Mouse (Mus musculus): Measurements from ENCODE around the gene Adat1. TPM values are rescaled to one million over a fixed set of nuclear protein-coding genes. Genes with fewer than 3 reads are reported as not detected.
A peak's percentile ranks its signal among the peaks of the same experiment; 100 is the strongest.

Gene Adat1
- polyA plus RNA-seq, 1 experiment from 2014 or later: 7.6 TPM

DNA sequence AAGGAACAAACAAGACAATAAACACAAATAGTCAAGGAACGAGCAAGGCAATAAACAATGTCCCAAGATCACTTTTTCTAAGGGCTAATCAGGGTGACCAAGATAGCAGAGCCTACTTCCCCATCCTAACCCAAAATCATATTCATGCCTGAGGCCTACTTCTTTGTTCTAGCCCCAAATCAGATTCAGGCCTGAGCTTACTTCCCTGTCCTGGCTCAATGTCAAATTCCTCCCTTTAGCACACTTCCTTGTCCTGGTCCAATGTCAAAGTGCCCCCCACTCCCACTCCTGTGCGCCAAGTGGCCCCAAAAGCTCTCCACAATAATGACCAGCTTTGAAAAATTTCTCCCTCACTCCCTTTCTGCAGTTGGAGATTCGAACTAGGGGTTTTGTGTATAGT lies 54.9 kb downstream of the Adat1 start:
- H3K9ac ChIP-seq (ENCODE audit: low read depth, low read length): no peak overlapping the region
- no peak overlapping the region for H3K4me2 ChIP-seq (ENCODE audit: low read depth, low read length)
- no peak overlapping the region for H3K4me3 ChIP-seq (ENCODE audit: low read length)
- ATAC-seq: no peak
- 74% methylated on average over 3 of the region's 3 CpGs for WGBS
- H3K27me3 ChIP-seq (replicated peaks; ENCODE audit: control insufficient read depth, insufficient read depth, low read length): no peaks in the 10 kb centered on the region
- H3K27ac ChIP-seq (ENCODE audit: low read length): no peak overlapping the region
- H3K36me3 ChIP-seq (ENCODE audit: control insufficient read depth, insufficient read depth, low read length): no peaks in the 10 kb centered on the region
- H3K4me1 ChIP-seq (ENCODE audit: control insufficient read depth, insufficient read depth, low read length): peaks cover 21% of the 10 kb centered on the region
- H3K9me3 ChIP-seq (ENCODE audit: control insufficient read depth, low read length): no peaks in the 10 kb centered on the region

DNA sequence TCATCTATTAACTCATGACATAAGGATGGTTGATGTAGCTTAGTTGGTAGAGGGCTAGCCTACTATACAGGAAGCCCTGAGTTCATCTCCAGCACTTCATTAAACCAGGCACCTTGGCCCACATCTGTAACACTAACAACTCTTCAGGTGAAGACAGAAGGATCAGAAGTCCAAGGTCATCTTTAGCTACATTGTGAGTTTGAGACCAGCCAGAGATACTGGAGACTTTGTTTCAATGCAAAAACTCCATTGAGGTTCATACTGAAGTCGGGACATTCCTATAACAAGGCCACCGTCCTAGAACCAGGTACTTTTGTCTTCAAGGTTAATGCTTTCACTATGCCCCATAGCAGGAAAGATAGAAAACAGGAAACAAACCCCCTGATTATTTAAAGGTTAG lies 57.9 kb downstream of the Adat1 start:
- H3K9ac ChIP-seq (ENCODE audit: low read depth, low read length): no peak overlapping the region
- peaks cover 9% of the 10 kb centered on the region for H3K4me1 ChIP-seq (ENCODE audit: control insufficient read depth, insufficient read depth, low read length)
- ATAC-seq: no peak
- H3K4me2 ChIP-seq (ENCODE audit: low read depth, low read length): no peak overlapping the region
- no peak overlapping the region for H3K4me3 ChIP-seq (ENCODE audit: low read length)
- H3K36me3 ChIP-seq (ENCODE audit: control insufficient read depth, insufficient read depth, low read length): no peaks in the 10 kb centered on the region
- 86% methylated on average over 2 of the region's 2 CpGs for WGBS
- no peaks in the 10 kb centered on the region for H3K9me3 ChIP-seq (ENCODE audit: control insufficient read depth, low read length)
- no peak overlapping the region for H3K27ac ChIP-seq (ENCODE audit: low read length)
- H3K27me3 ChIP-seq (replicated peaks; ENCODE audit: control insufficient read depth, insufficient read depth, low read length): no peaks in the 10 kb centered on the region

DNA sequence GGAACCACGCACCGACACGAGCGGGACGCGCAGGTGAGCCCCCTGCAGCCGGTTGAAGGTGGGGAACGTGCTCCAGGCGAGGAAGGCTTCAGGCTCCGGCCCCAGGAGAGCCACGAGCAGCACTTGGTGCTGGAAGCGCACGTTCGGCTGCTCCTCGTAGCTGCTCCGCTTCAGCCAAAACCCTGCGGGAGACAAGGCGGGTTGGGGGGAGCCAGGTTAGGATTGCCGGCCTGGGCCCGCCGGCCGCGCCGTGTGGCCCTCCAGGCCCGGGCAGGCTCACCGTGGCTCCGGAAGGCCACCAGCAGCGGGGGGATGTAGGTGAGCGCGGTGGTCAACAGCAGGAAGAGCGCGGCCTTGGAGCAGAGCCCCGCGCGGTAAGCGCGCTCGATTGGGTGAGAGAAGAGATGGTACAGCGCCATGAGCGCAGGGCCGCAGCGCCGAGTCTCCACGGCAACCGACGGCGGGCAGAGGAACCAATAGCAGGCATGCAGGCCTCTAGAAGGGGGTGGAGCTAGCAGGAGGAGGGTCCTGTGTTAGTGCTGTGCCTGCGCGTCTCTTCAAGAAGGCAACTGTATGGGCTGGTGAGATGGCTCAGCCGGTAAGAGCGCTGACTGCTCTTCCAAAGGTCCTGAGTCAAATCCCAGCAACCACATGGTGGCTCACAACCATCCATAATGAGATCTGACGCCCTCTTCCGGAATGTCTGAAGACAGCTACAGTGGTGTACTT lies 58.6 kb downstream of the Adat1 start, which contains the start of gene Tmem231:
TSS of gene Tmem231 (minus strand) at position 534 of the 729 bp plus-strand sequence.
- H3K4me1 ChIP-seq (ENCODE audit: control insufficient read depth, insufficient read depth, low read length): peaks cover 9% of the 10 kb centered on the region
- peak within 1 kb of the TSS; percentile 88 for H3K4me2 ChIP-seq (ENCODE audit: low read depth, low read length)
- ATAC-seq: peak; percentile 100
- H3K4me3 ChIP-seq (ENCODE audit: low read length): peak within 1 kb of the TSS; percentile 76
- no peaks in the 10 kb centered on the region for H3K27me3 ChIP-seq (replicated peaks; ENCODE audit: control insufficient read depth, insufficient read depth, low read length)
- no peaks in the 10 kb centered on the region for H3K9me3 ChIP-seq (ENCODE audit: control insufficient read depth, low read length)
- H3K9ac ChIP-seq (ENCODE audit: low read depth, low read length): peak within 1 kb of the TSS; percentile 75
- no peaks in the 10 kb centered on the region for H3K36me3 ChIP-seq (ENCODE audit: control insufficient read depth, insufficient read depth, low read length)
- H3K27ac ChIP-seq (ENCODE audit: low read length): peak within 1 kb of the TSS; percentile 61
- WGBS: 1% methylated on average over 53 of the region's 53 CpGs

GRCm38 (mm10) chr8:111932580-111933336 lies 59.3 kb downstream of the Adat1 start:
- H3K9me3 ChIP-seq (ENCODE audit: control insufficient read depth, low read length): no peaks in the 10 kb centered on the region
- peak overlapping the region; percentile 88 for H3K4me2 ChIP-seq (ENCODE audit: low read depth, low read length)
- H3K27ac ChIP-seq (ENCODE audit: low read length): 0 out of 2 replicates have a peak overlapping the region, but pooled peaks have one; percentile 0
- ATAC-seq: peak; percentile 49
- peak overlapping the region; percentile 76 for H3K4me3 ChIP-seq (ENCODE audit: low read length)
- peak overlapping the region; percentile 75 for H3K9ac ChIP-seq (ENCODE audit: low read depth, low read length)
- WGBS: 27% methylated on average over 19 of the region's 19 CpGs
- H3K36me3 ChIP-seq (ENCODE audit: control insufficient read depth, insufficient read depth, low read length): no peaks in the 10 kb centered on the region
- H3K27me3 ChIP-seq (replicated peaks; ENCODE audit: control insufficient read depth, insufficient read depth, low read length): no peaks in the 10 kb centered on the region
- peaks cover 9% of the 10 kb centered on the region for H3K4me1 ChIP-seq (ENCODE audit: control insufficient read depth, insufficient read depth, low read length)

DNA sequence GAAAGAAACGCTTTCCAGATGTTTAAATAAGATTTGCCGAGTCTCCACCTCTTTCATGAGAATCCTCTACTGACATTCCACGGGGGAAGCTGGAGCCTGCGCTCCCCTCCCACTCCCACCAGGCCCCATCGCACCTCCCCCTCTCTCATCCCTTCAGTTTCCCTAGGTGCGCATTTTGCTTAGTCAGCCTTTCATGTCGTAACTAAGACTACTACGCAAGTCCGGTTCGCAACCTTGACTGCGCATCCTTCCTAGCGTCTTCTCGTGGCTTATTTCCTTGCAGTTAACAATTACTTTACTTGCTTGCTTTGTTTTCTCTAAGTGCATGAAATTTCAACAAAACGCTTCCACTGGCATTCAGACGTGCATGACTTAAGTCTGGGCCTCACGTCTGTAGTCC lies 60.4 kb downstream of the Adat1 start:
- ATAC-seq: no peak

GRCm38 (mm10) chr8:111929648-111930344 lies 62.3 kb downstream of the Adat1 start:
- H3K36me3 ChIP-seq (ENCODE audit: control insufficient read depth, insufficient read depth, low read length): no peaks in the 10 kb centered on the region
- H3K27ac ChIP-seq (ENCODE audit: low read length): no peak overlapping the region
- H3K9ac ChIP-seq (ENCODE audit: low read depth, low read length): no peak overlapping the region
- no peaks in the 10 kb centered on the region for H3K9me3 ChIP-seq (ENCODE audit: control insufficient read depth, low read length)
- 56% methylated on average over 8 of the region's 8 CpGs for WGBS
- H3K27me3 ChIP-seq (replicated peaks; ENCODE audit: control insufficient read depth, insufficient read depth, low read length): no peaks in the 10 kb centered on the region
- H3K4me3 ChIP-seq (ENCODE audit: low read length): no peak overlapping the region
- peaks cover 9% of the 10 kb centered on the region for H3K4me1 ChIP-seq (ENCODE audit: control insufficient read depth, insufficient read depth, low read length)
- ATAC-seq: no peak
- no peak overlapping the region for H3K4me2 ChIP-seq (ENCODE audit: low read depth, low read length)

More for the DNA sequence above, 60.4 kb downstream of the Adat1 start:
- Histone ChIP-seq H3K27ac (ENCODE audit: low read length) (no peak overlapping the region), H3K4me3 (ENCODE audit: low read length) (no peak overlapping the region), H3K4me2 (ENCODE audit: low read depth, low read length) (no peak overlapping the region), H3K9me3 (ENCODE audit: control insufficient read depth, low read length) (no peaks in the 10 kb centered on the region), H3K27me3 (replicated peaks; ENCODE audit: control insufficient read depth, insufficient read depth, low read length) (no peaks in the 10 kb centered on the region), H3K36me3 (ENCODE audit: control insufficient read depth, insufficient read depth, low read length) (no peaks in the 10 kb centered on the region), H3K4me1 (ENCODE audit: control insufficient read depth, insufficient read depth, low read length) (peaks cover 9% of the 10 kb centered on the region), H3K9ac (ENCODE audit: low read depth, low read length) (no peak overlapping the region)
- 72% methylated on average over 16 of the region's 16 CpGs for WGBS

DNA sequence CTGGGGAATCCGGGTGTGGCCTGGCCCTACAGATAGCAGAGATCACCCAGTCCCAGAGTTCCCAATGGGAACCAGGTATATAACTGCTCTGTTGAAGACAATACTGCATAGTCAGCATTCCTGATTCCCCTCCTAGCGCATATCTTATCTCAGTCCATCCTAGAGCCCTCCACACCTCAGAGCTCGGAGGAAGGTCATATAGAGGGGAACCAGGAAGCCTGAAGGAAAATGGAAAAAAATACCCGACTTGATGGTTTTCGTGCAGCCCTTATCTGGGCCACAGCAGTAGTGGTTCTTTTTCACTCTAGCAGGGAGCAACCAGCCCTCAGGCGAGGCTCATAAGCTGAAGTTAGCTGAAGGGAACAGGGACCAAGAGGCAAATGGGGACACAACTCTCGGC lies 67.1 kb downstream of the Adat1 start:
- H3K27ac ChIP-seq (ENCODE audit: low read length): peak overlapping the region; percentile 44; the same call in 1 of the 2 replicates
- H3K9me3 ChIP-seq (ENCODE audit: control insufficient read depth, low read length): no peaks in the 10 kb centered on the region
- H3K36me3 ChIP-seq (ENCODE audit: control insufficient read depth, insufficient read depth, low read length): no peaks in the 10 kb centered on the region
- H3K4me3 ChIP-seq (ENCODE audit: low read length): no peak overlapping the region
- 59% methylated on average over 7 of the region's 7 CpGs for WGBS
- H3K27me3 ChIP-seq (replicated peaks; ENCODE audit: control insufficient read depth, insufficient read depth, low read length): no peaks in the 10 kb centered on the region
- no peak overlapping the region for H3K9ac ChIP-seq (ENCODE audit: low read depth, low read length)
- no peak overlapping the region for H3K4me2 ChIP-seq (ENCODE audit: low read depth, low read length)
- ATAC-seq: peak; percentile 91
- no peaks in the 10 kb centered on the region for H3K4me1 ChIP-seq (ENCODE audit: control insufficient read depth, insufficient read depth, low read length)

DNA sequence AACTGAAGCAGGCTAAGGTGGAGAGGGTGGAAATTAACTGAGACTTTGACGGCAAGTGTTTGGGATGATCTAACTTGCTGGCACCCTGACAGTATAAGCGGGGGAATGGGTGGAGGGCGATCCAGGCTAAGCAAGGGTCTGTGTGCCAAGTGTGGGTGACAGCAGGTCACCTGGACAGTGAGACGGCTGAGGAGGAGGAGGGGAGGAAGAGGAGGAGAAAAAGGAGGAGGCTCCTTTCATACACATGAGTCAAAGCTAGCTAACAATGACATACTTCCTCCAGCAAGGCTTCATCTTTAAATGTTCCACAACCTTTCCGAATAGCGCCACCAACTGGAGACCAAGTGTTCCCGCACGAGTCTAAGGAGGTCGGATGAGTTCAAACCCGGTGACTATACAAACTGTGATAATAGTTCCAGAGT lies 68.7 kb downstream of the Adat1 start:
- ATAC-seq: peak; percentile 36; the same call in 1 of the 2 replicates
- Histone ChIP-seq H3K4me3 (ENCODE audit: low read length) (no peak overlapping the region), H3K27me3 (replicated peaks; ENCODE audit: control insufficient read depth, insufficient read depth, low read length) (no peaks in the 10 kb centered on the region), H3K9ac (ENCODE audit: low read depth, low read length) (no peak overlapping the region), H3K9me3 (ENCODE audit: control insufficient read depth, low read length) (no peaks in the 10 kb centered on the region), H3K4me1 (ENCODE audit: control insufficient read depth, insufficient read depth, low read length) (no peaks in the 10 kb centered on the region), H3K4me2 (ENCODE audit: low read depth, low read length) (no peak overlapping the region), H3K27ac (ENCODE audit: low read length) (no peak overlapping the region), H3K36me3 (ENCODE audit: control insufficient read depth, insufficient read depth, low read length) (peaks cover 3% of the 10 kb centered on the region; the same call in 1 of the 2 replicates)
- WGBS: 29% methylated on average over 10 of the region's 10 CpGs

GRCm38 (mm10) chr8:111920971-111921370 lies 71.1 kb downstream of the Adat1 start:
- no peak overlapping the region for H3K4me3 ChIP-seq (ENCODE audit: low read length)
- H3K4me1 ChIP-seq (ENCODE audit: control insufficient read depth, insufficient read depth, low read length): no peaks in the 10 kb centered on the region; the same call in 1 of the 2 replicates
- no peak overlapping the region for H3K4me2 ChIP-seq (ENCODE audit: low read depth, low read length)
- no peak for ATAC-seq
- 76% methylated on average over 4 of the region's 4 CpGs for WGBS
- peaks cover 3% of the 10 kb centered on the region; the same call in 1 of the 2 replicates for H3K36me3 ChIP-seq (ENCODE audit: control insufficient read depth, insufficient read depth, low read length)
- no peak overlapping the region for H3K27ac ChIP-seq (ENCODE audit: low read length)
- no peaks in the 10 kb centered on the region for H3K27me3 ChIP-seq (replicated peaks; ENCODE audit: control insufficient read depth, insufficient read depth, low read length)
- no peak overlapping the region for H3K9ac ChIP-seq (ENCODE audit: low read depth, low read length)
- H3K9me3 ChIP-seq (ENCODE audit: control insufficient read depth, low read length): no peaks in the 10 kb centered on the region

All from intestine, embryonic 16.5 days (tissue).